9 mouse cellular contexts compared by ENCODE assay signal in genomic region chr7:45800001-45800400, GRCm38 (mm10). TPM values are rescaled to one million over a fixed set of nuclear protein-coding genes. Genes with fewer than 3 reads are reported as not detected.
DNase-seq lines count a peak whose midpoint lies in the region; ATAC-seq lines count a peak whose summit lies in the region.
"Had no signal": no experiment of that assay in that cellular context is flagged by ENCODE, and none has a peak within 500 bp of the region (broad histone marks: within the 10 kb centered on the region; RNA-seq: fewer than 3 reads in every experiment).

No protein-coding gene starts in this region.

- no peak overlapping the region for H3K9ac ChIP-seq in kidney, embryonic 14.5 days (ENCODE audit: low read depth, low read length)
- H3K9ac ChIP-seq in liver, embryonic 13.5 days: no peak overlapping the region

- no peak for ATAC-seq in kidney, embryonic 14.5 days (ENCODE audit: low FRiP score, low TSS enrichment)
- ATAC-seq in liver, embryonic 13.5 days (ENCODE audit: low read depth): no peak

- no peak overlapping the region for H3K27ac ChIP-seq in kidney, embryonic 14.5 days (ENCODE audit: low read depth, low read length)
- no peak overlapping the region for H3K27ac ChIP-seq in embryonic facial prominence, embryonic 10.5 days (replicated peaks)
- H3K27ac ChIP-seq in liver, embryonic 13.5 days: no peak overlapping the region

- DNase-seq in kidney, adult 9 months: no peak
- peak; percentile 77 for DNase-seq in ES-CJ7 (ENCODE audit: low read depth, low spot score)
- no peak for DNase-seq in embryonic facial prominence, embryonic 10.5 days (ENCODE audit: low spot score)
- DNase-seq in liver, embryonic 13.5 days: no peak
- no peak for DNase-seq in layer of hippocampus, adult 8-10 months (ENCODE audit: low spot score in 2 of 2)
- DNase-seq in natural killer cell, adult 2 months (ENCODE audit: low spot score in 2 of 2): no peak
- no peak for DNase-seq in left cerebral cortex, adult 11 months (ENCODE audit: low spot score)

- 37% methylated on average over 7 of the region's 7 CpGs for WGBS in kidney, embryonic 14.5 days
- WGBS in embryonic facial prominence, embryonic 10.5 days: 37% methylated on average over 7 of the region's 7 CpGs
- 31% methylated on average over 7 of the region's 7 CpGs for WGBS in liver, embryonic 13.5 days (ENCODE audit: insufficient replicate concordance)

- peaks cover 5% of the 10 kb centered on the region for H3K36me3 ChIP-seq in kidney, embryonic 14.5 days (ENCODE audit: control insufficient read depth, insufficient read depth, low read length)
- peaks cover 54% of the 10 kb centered on the region for H3K36me3 ChIP-seq in embryonic facial prominence, embryonic 10.5 days (replicated peaks)
- no peaks in the 10 kb centered on the region for H3K36me3 ChIP-seq in liver, embryonic 13.5 days

- peak overlapping the region; percentile 39 for H3K4me2 ChIP-seq in kidney, embryonic 14.5 days (replicated peaks; ENCODE audit: low read depth, low read length)
- H3K4me2 ChIP-seq in liver, embryonic 13.5 days: peak overlapping the region; percentile 71

- peaks cover 14% of the 10 kb centered on the region; the same call in 1 of the 2 replicates for H3K27me3 ChIP-seq in kidney, embryonic 14.5 days (ENCODE audit: control insufficient read depth, insufficient read depth, low read length)
- peaks cover 60% of the 10 kb centered on the region for H3K27me3 ChIP-seq in embryonic facial prominence, embryonic 10.5 days (replicated peaks; ENCODE audit: low read depth, poor library complexity, severe bottlenecking)
- H3K27me3 ChIP-seq in liver, embryonic 13.5 days: peaks cover 53% of the 10 kb centered on the region

- peaks cover 14% of the 10 kb centered on the region; the same call in 1 of the 2 replicates for H3K4me1 ChIP-seq in kidney, embryonic 14.5 days (ENCODE audit: control insufficient read depth, insufficient read depth, low read length)
- peaks cover 36% of the 10 kb centered on the region for H3K4me1 ChIP-seq in embryonic facial prominence, embryonic 10.5 days
- H3K4me1 ChIP-seq in liver, embryonic 13.5 days (replicated peaks): peaks cover 51% of the 10 kb centered on the region

- no peaks in the 10 kb centered on the region for H3K9me3 ChIP-seq in kidney, embryonic 14.5 days (ENCODE audit: control insufficient read depth, low read length)
- H3K9me3 ChIP-seq in embryonic facial prominence, embryonic 10.5 days: no peaks in the 10 kb centered on the region
- H3K9me3 ChIP-seq in liver, embryonic 13.5 days (replicated peaks): no peaks in the 10 kb centered on the region

- peak overlapping the region; percentile 14; the same call in 1 of the 2 replicates for H3K4me3 ChIP-seq in kidney, embryonic 14.5 days (ENCODE audit: low read length)
- peak overlapping the region; percentile 37; the same call in 1 of the 2 replicates for H3K4me3 ChIP-seq in embryonic facial prominence, embryonic 10.5 days
- H3K4me3 ChIP-seq in liver, embryonic 13.5 days (replicated peaks): no peak overlapping the region; the same call in 1 of the 2 replicates

RNA-seq across cellular contexts. Expression of gene Cyth2, which starts 14.4 kb away (rescaled TPM):
- polyA plus RNA-seq in kidney, embryonic 14.5 days (2014; fragmentation: Nextera tagmentation; extraction: Ambion mirVana): 109 and 111 TPM in 2 replicates
- 157 and 161 TPM in 2 replicates for polyA plus RNA-seq in embryonic facial prominence, embryonic 10.5 days (2016; fragmentation: Nextera tagmentation; extraction: Ambion mirVana)
- 36.1 and 36.6 TPM in 2 replicates for polyA plus RNA-seq in liver, embryonic 13.5 days (2015; fragmentation: Nextera tagmentation; extraction: Ambion mirVana)
- total RNA-seq in layer of hippocampus, adult 8-10 months (2022): 100 to 1,000 TPM; 135 to 147 (median 139) TPM

RNA-seq across cellular contexts. Expression of gene Sult2b1, which starts 15.5 kb away (rescaled TPM):
- polyA plus RNA-seq in kidney, embryonic 14.5 days (2014; fragmentation: Nextera tagmentation; extraction: Ambion mirVana): 3.2 and 3.8 TPM in 2 replicates
- polyA plus RNA-seq in embryonic facial prominence, embryonic 10.5 days (2016; fragmentation: Nextera tagmentation; extraction: Ambion mirVana): 1.6 and 1.7 TPM in 2 replicates
- 0.45 and 0.68 TPM in 2 replicates for polyA plus RNA-seq in liver, embryonic 13.5 days (2015; fragmentation: Nextera tagmentation; extraction: Ambion mirVana)
- 10 to 100 TPM in 3 of 4 experiments, 1 to 10 TPM in 1; 9.9 to 12.5 (median 11.3) TPM for total RNA-seq in layer of hippocampus, adult 8-10 months (2022)

RNA-seq across cellular contexts. Expression of gene Lmtk3, which starts 16.5 kb away (rescaled TPM):
- polyA plus RNA-seq in kidney, embryonic 14.5 days (2014; fragmentation: Nextera tagmentation; extraction: Ambion mirVana): 2.8 and 4.2 TPM in 2 replicates
- 2.1 and 3.0 TPM in 2 replicates for polyA plus RNA-seq in embryonic facial prominence, embryonic 10.5 days (2016; fragmentation: Nextera tagmentation; extraction: Ambion mirVana)
- polyA plus RNA-seq in liver, embryonic 13.5 days (2015; fragmentation: Nextera tagmentation; extraction: Ambion mirVana): not detected in 2 replicates
- 100 to 1,000 TPM; 251 to 313 (median 283) TPM for total RNA-seq in layer of hippocampus, adult 8-10 months (2022)
- total RNA-seq: granulocyte monocyte progenitor cell, adult 5-6 weeks had no signal

RNA-seq across cellular contexts. Expression of gene Kcnj14, which starts 24.6 kb away (rescaled TPM):
- polyA plus RNA-seq in kidney, embryonic 14.5 days (2014; fragmentation: Nextera tagmentation; extraction: Ambion mirVana): 1.2 and 1.3 TPM in 2 replicates
- 0.88 and 1.5 TPM in 2 replicates for polyA plus RNA-seq in embryonic facial prominence, embryonic 10.5 days (2016; fragmentation: Nextera tagmentation; extraction: Ambion mirVana)
- 0.12 and 0.23 TPM in 2 replicates for polyA plus RNA-seq in liver, embryonic 13.5 days (2015; fragmentation: Nextera tagmentation; extraction: Ambion mirVana)
- 1 to 10 TPM; 1.6 to 2.1 (median 1.8) TPM for total RNA-seq in layer of hippocampus, adult 8-10 months (2022)

RNA-seq across cellular contexts. Expression of gene Grwd1, which starts 30.7 kb away (rescaled TPM):
- 69.5 and 93.5 TPM in 2 replicates for polyA plus RNA-seq in kidney, embryonic 14.5 days (2014; fragmentation: Nextera tagmentation; extraction: Ambion mirVana)
- 127 and 132 TPM in 2 replicates for polyA plus RNA-seq in embryonic facial prominence, embryonic 10.5 days (2016; fragmentation: Nextera tagmentation; extraction: Ambion mirVana)
- 48.4 and 49.2 TPM in 2 replicates for polyA plus RNA-seq in liver, embryonic 13.5 days (2015; fragmentation: Nextera tagmentation; extraction: Ambion mirVana)
- 10 to 100 TPM; 19.3 to 24.7 (median 22.3) TPM for total RNA-seq in layer of hippocampus, adult 8-10 months (2022)
